Mouse (Mus musculus) heart, embryonic 12.5 days (tissue): ENCODE data around the gene Dpp3. TPM values are rescaled to one million over a fixed set of nuclear protein-coding genes. Genes with fewer than 3 reads are reported as not detected.
A peak's percentile ranks its signal among the peaks of the same experiment; 100 is the strongest.

Experiments
- ATAC-seq: fragments of 200-750 bp; cut with Nextera tagmentation; 2 replicates; pipeline ENCODE4 v1.8.0; 2017; ENCODE audit warnings: moderate TSS enrichment, moderate library complexity; ENCODE audit not compliant: insufficient number of reproducible peaks, low FRiP score
- H3K27ac ChIP-seq: fragments of 300-500 bp; sonication (generic); 2 replicates; pipeline ENCODE4 v1.5.1; 2016; ENCODE audit warnings: mild to moderate bottlenecking, moderate library complexity; ENCODE audit not compliant: poor library complexity, severe bottlenecking
- H3K27me3 ChIP-seq: fragments of 300-500 bp; sonication (generic); replicated peaks from 2 replicates; pipeline ENCODE4 v1.6.1; 2016; ENCODE audit warnings: mild to moderate bottlenecking, moderate library complexity
- H3K36me3 ChIP-seq: fragments of 300-500 bp; sonication (generic); 2 replicates; pipeline ENCODE4 v1.6.1; 2016; ENCODE audit warnings: mild to moderate bottlenecking, moderate library complexity
- H3K4me1 ChIP-seq: fragments of 300-500 bp; sonication (generic); replicated peaks from 2 replicates; pipeline ENCODE4 v1.6.1; 2016; ENCODE audit warnings: mild to moderate bottlenecking
- H3K4me2 ChIP-seq: fragments of 300-500 bp; sonication (generic); 2 replicates; pipeline ENCODE4 v1.6.1; 2016; ENCODE audit warnings: mild to moderate bottlenecking, moderate library complexity
- H3K4me3 ChIP-seq: fragments of 300-500 bp; sonication (generic); 2 replicates; pipeline ENCODE4 v1.5.1; 2016; ENCODE audit warnings: mild to moderate bottlenecking
- H3K9ac ChIP-seq: fragments of 300-500 bp; sonication (generic); 2 replicates; pipeline ENCODE4 v1.6.1; 2016; ENCODE audit warnings: mild to moderate bottlenecking, moderate library complexity
- H3K9me3 ChIP-seq: fragments of 300-500 bp; sonication (generic); replicated peaks from 2 replicates; pipeline ENCODE4 v1.6.1; 2016; ENCODE audit warnings: mild to moderate bottlenecking, moderate library complexity
- WGBS: fragments of 180-500 bp; shearing (Covaris S2); methylation state at CpG from one replicate; pipeline ENCODE4 v1.1.7; 2016; 5-methylcytosine and 5-hydroxymethylcytosine counted together
- polyA plus RNA-seq: library from polyadenylated mRNA; unstranded; fragments of >200 nt; fragmentation: Nextera tagmentation; extraction: Ambion mirVana; gene quantifications from 2 replicates; pipeline ENCODE4 v1.2.1, GENCODE M21; 2016

Dpp3 gene
- polyA plus RNA-seq, 1 experiment from 2014 or later: 108 TPM

- H3K36me3 ChIP-seq: 0 out of 2 replicates have a peak, but pooled peaks cover 10% of the 10 kb centered on the region
- peaks cover 9% of the 10 kb centered on the region; the same call in 1 of the 2 replicates for H3K4me1 ChIP-seq
- no peaks in the 10 kb centered on the region for H3K9me3 ChIP-seq
- H3K27me3 ChIP-seq: peaks cover 29% of the 10 kb centered on the region
- no peak overlapping the region for H3K27ac ChIP-seq
- no peak overlapping the region for H3K4me2 ChIP-seq
- no peak overlapping the region for H3K4me3 ChIP-seq
- WGBS: 47% methylated on average over 6 of the region's 6 CpGs
- peak; percentile 63 for ATAC-seq
- no peak overlapping the region for H3K9ac ChIP-seq
These were observed 69.0 kb downstream of the Dpp3 start for GRCm38 (mm10) chr19:4859081-4859480.

Other genes starting within 250 kb of the Dpp3 start
- 1.2 and 2.0 TPM in 2 replicates for gene Gm960, start 229.6 kb downstream of the Dpp3 start, polyA plus RNA-seq
- 0.26 TPM in 2 replicates for gene Sptbn2, start 217.1 kb downstream of the Dpp3 start, polyA plus RNA-seq
- gene Rbm4b, start 171.8 kb downstream of the Dpp3 start, polyA plus RNA-seq: 36.2 and 41.2 TPM in 2 replicates
- gene Rbm4, start 134.4 kb downstream of the Dpp3 start, polyA plus RNA-seq: 39.8 and 46.8 TPM in 2 replicates
- 27.0 and 29.6 TPM in 2 replicates for gene Gm21992, start 116.7 kb downstream of the Dpp3 start, polyA plus RNA-seq
- gene Rbm14, start 116.7 kb downstream of the Dpp3 start, polyA plus RNA-seq: 59.8 and 64.5 TPM in 2 replicates
- 33.9 and 34.5 TPM in 2 replicates for gene Ccs, start 89.0 kb downstream of the Dpp3 start, polyA plus RNA-seq
- 0.05 TPM in 1 of 2 replicates, not detected in the other for gene Ccdc87, start 88.9 kb downstream of the Dpp3 start, polyA plus RNA-seq
- gene Ctsf, start 73.2 kb downstream of the Dpp3 start, polyA plus RNA-seq: 36.2 and 41.1 TPM in 2 replicates
- gene Actn3, start 50.4 kb downstream of the Dpp3 start, polyA plus RNA-seq: 4.1 and 4.2 TPM in 2 replicates
- gene Zdhhc24, start 49.6 kb downstream of the Dpp3 start, polyA plus RNA-seq: 9.6 TPM in 2 replicates
- gene Bbs1, start 21.7 kb downstream of the Dpp3 start, polyA plus RNA-seq: 2.8 and 3.4 TPM in 2 replicates
- gene Peli3, start 14.8 kb upstream of the Dpp3 start, polyA plus RNA-seq: 0.46 and 0.92 TPM in 2 replicates
- gene Mrpl11, start 33.9 kb upstream of the Dpp3 start, polyA plus RNA-seq: 104 and 110 TPM in 2 replicates
- gene Npas4, start 62.0 kb upstream of the Dpp3 start, polyA plus RNA-seq: 0.08 and 0.13 TPM in 2 replicates
- gene Slc29a2, start 95.6 kb upstream of the Dpp3 start, polyA plus RNA-seq: 8.7 and 9.9 TPM in 2 replicates
- 48.2 and 49.1 TPM in 2 replicates for gene B4gat1, start 110.5 kb upstream of the Dpp3 start, polyA plus RNA-seq
- gene AC124502.3, start 110.6 kb upstream of the Dpp3 start, polyA plus RNA-seq: 1.6 and 2.0 TPM in 2 replicates
- 28.1 and 28.3 TPM in 2 replicates for gene Brms1, start 113.1 kb upstream of the Dpp3 start, polyA plus RNA-seq
- gene Rin1, start 122.2 kb upstream of the Dpp3 start, polyA plus RNA-seq: 4.7 and 6.2 TPM in 2 replicates
- gene Cd248, start 139.8 kb upstream of the Dpp3 start, polyA plus RNA-seq: 21.4 and 23.0 TPM in 2 replicates
- gene Tmem151a, start 157.2 kb upstream of the Dpp3 start, polyA plus RNA-seq: 4.4 TPM in 2 replicates
- gene Yif1a, start 160.3 kb upstream of the Dpp3 start, polyA plus RNA-seq: 76.0 and 82.8 TPM in 2 replicates
- gene Cnih2, start 170.2 kb upstream of the Dpp3 start, polyA plus RNA-seq: 5.9 and 7.0 TPM in 2 replicates
- gene Rab1b, start 178.8 kb upstream of the Dpp3 start, polyA plus RNA-seq: 218 and 226 TPM in 2 replicates
- gene Klc2, start 190.3 kb upstream of the Dpp3 start, polyA plus RNA-seq: 24.0 and 28.6 TPM in 2 replicates